Mouse (Mus musculus) neural tube, embryonic 11.5 days (tissue): ENCODE measurements around the gene Cfap44. TPM values are rescaled to one million over a fixed set of nuclear protein-coding genes. Genes with fewer than 3 reads are reported as not detected.

Source experiments
- polyA plus RNA-seq: library from polyadenylated mRNA; unstranded; fragments of >200 nt; fragmentation: Nextera tagmentation; extraction: Ambion mirVana; gene quantifications from 2 replicates; pipeline ENCODE4 v1.2.1, GENCODE M21; 2014

Gene Cfap44
- polyA plus RNA-seq, 1 experiment from 2014 or later = 0.44 TPM

Other genes with a start within 250 kb of the Cfap44 start
- 4.7 and 5.4 TPM in 2 replicates for gene Usf3, start 221.6 kb upstream of the Cfap44 start, polyA plus RNA-seq
- 0.18 and 0.32 TPM in 2 replicates for gene Sidt1, start 61.6 kb upstream of the Cfap44 start, polyA plus RNA-seq
- 29.9 and 33.0 TPM in 2 replicates for gene Spice1, start 47.7 kb upstream of the Cfap44 start, polyA plus RNA-seq
- 43.8 and 48.2 TPM in 2 replicates for gene Boc, start 164.1 kb downstream of the Cfap44 start, polyA plus RNA-seq